Mouse (Mus musculus) Muller cell, postnatal 12 days (primary cell): Measurements from ENCODE around the gene Slc26a5.

Experiments
- DNase-seq: peaks from one replicate; pipeline ENCODE4 v3.0.0-alpha.2; 2015; ENCODE audit errors: inconsistent ontology term

Slc26a5 gene

GRCm38 (mm10) chr5:21810924-21811323 is 54.5 kb downstream of the Slc26a5 start:
- DNase-seq = no peak

GRCm38 (mm10) chr5:21804837-21805236 is 60.6 kb downstream of the Slc26a5 start:
- no peak for DNase-seq

GRCm38 (mm10) chr5:21803691-21804188 is 61.7 kb downstream of the Slc26a5 start:
- DNase-seq = no peak

- DNase-seq = no peak
These were observed 62.5 kb downstream of the Slc26a5 start for GRCm38 (mm10) chr5:21802907-21803306.

GRCm38 (mm10) chr5:21792166-21792565 is 73.2 kb downstream of the Slc26a5 start:
- DNase-seq = no peak

- DNase-seq = no peak
These were observed 76.3 kb downstream of the Slc26a5 start for GRCm38 (mm10) chr5:21789061-21789460.

- no peak for DNase-seq
These were observed 78.0 kb downstream of the Slc26a5 start for GRCm38 (mm10) chr5:21787186-21788105.

GRCm38 (mm10) chr5:21786258-21787185 is 78.9 kb downstream of the Slc26a5 start:
- DNase-seq = peak; percentile 96

- no peak for DNase-seq
These were observed 79.6 kb downstream of the Slc26a5 start for GRCm38 (mm10) chr5:21785776-21786175.

- peak; percentile 95 for DNase-seq
These were observed 80.4 kb downstream of the Slc26a5 start, which contains the start of the genes Dnajc2 and Psmc2 for GRCm38 (mm10) chr5:21785053-21785452. TSS of gene Dnajc2 (minus strand) at chr5:21785251. TSS of gene Psmc2 (plus strand) at chr5:21785283.

- DNase-seq = peak; percentile 3
These were observed 81.0 kb downstream of the Slc26a5 start for GRCm38 (mm10) chr5:21784161-21785052.

GRCm38 (mm10) chr5:21776491-21776890 is 88.9 kb downstream of the Slc26a5 start:
- DNase-seq = no peak

GRCm38 (mm10) chr5:21769841-21770240 is 95.6 kb downstream of the Slc26a5 start:
- DNase-seq = no peak

- no peak for DNase-seq
These were observed 96.9 kb downstream of the Slc26a5 start for GRCm38 (mm10) chr5:21768506-21768905.
